In the genomic region with DNA sequence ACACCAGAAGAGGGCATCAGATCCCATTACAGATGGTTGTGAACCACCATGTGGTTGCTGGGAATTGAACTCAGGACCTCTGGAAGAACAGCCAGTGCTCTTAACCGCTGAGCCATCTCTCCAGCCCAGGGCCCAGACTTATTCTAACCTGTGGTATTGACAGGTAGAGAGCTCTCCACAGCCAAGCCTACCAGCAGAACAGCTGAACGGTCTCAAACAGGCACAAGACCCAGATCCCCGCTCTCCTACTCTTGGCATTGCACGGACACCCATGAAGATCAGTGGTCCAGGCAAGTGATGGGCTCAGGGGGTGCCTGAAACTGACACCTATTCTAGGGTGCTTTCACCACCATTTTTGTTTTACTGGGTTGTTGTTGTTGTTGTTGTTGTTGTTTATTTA, we compare ENCODE assay signal across 9 mouse cellular contexts. TPM values are rescaled to one million over a fixed set of nuclear protein-coding genes. Genes with fewer than 3 reads are reported as not detected.
DNase-seq lines count a peak whose midpoint lies in the region; ATAC-seq and TF ChIP-seq lines count a peak whose summit lies in the region.
"Not testable (repeated sequence)": the region's sequence is repeated elsewhere in the genome, so short reads cannot be mapped to it uniquely, and the experiment has no call there.
"Had no signal": no experiment of that assay in that cellular context is flagged by ENCODE, and none has a peak within 500 bp of the region (broad histone marks: within the 10 kb centered on the region; RNA-seq: fewer than 3 reads in every experiment).

No protein-coding gene starts in this region.

- 0 out of 2 replicates have a peak, but pooled peaks have one; percentile 19 for TF ChIP-seq CTCF in layer of hippocampus, adult 2 months (conservative IDR thresholded peaks at IDR 0.05)
- not testable (repeated sequence) for TF ChIP-seq CTCF in liver, embryonic 14.5 days (IDR thresholded peaks at IDR 0.05; ENCODE audit: low read depth)

- H3K36me3 ChIP-seq in forebrain, embryonic 10.5 days (replicated peaks): peaks cover 62% of the 10 kb centered on the region
- peaks cover 48% of the 10 kb centered on the region for H3K36me3 ChIP-seq in heart, embryonic 13.5 days
- H3K36me3 ChIP-seq in hindbrain, embryonic 15.5 days; stomach, embryonic 16.5 days (ENCODE audit: control insufficient read depth, insufficient read depth, low read length): not testable (repeated sequence)
- H3K36me3 ChIP-seq in liver, embryonic 14.5 days (replicated peaks; ENCODE audit: control insufficient read depth, insufficient read depth, low read depth): peaks cover 37% of the 10 kb centered on the region
- H3K36me3 ChIP-seq in midbrain, embryonic 11.5 days (ENCODE audit: control insufficient read depth, insufficient read depth, low read length): peaks cover 12% of the 10 kb centered on the region

- not testable (repeated sequence) for ATAC-seq in heart, embryonic 13.5 days (ENCODE audit: extremely low read depth, insufficient number of reproducible peaks, low FRiP score, low TSS enrichment); hindbrain, embryonic 15.5 days (ENCODE audit: low FRiP score, low read depth); liver, embryonic 14.5 days (ENCODE audit: insufficient read depth); midbrain, embryonic 11.5 days (ENCODE audit: low FRiP score); stomach, embryonic 16.5 days (ENCODE audit: insufficient read depth, low FRiP score)

- peaks cover 73% of the 10 kb centered on the region for H3K4me1 ChIP-seq in forebrain, embryonic 10.5 days
- H3K4me1 ChIP-seq in heart, embryonic 13.5 days: peaks cover 43% of the 10 kb centered on the region
- H3K4me1 ChIP-seq in hindbrain, embryonic 15.5 days (replicated peaks): peaks cover 22% of the 10 kb centered on the region
- not testable (repeated sequence) for H3K4me1 ChIP-seq in liver, embryonic 14.5 days (replicated peaks; ENCODE audit: control insufficient read depth in 2 of 2, insufficient read depth in 2 of 2, low read length in 1 of 2)
- peaks cover 22% of the 10 kb centered on the region for H3K4me1 ChIP-seq in midbrain, embryonic 11.5 days (ENCODE audit: control insufficient read depth, insufficient read depth, low read length)
- peaks cover 19% of the 10 kb centered on the region for H3K4me1 ChIP-seq in stomach, embryonic 16.5 days (ENCODE audit: control insufficient read depth, insufficient read depth, low read length)

- TF ChIP-seq EP300 in liver, embryonic 14.5 days (IDR thresholded peaks at IDR 0.05; ENCODE audit: low read depth): not testable (repeated sequence)

- H3K27me3 ChIP-seq in forebrain, embryonic 10.5 days (ENCODE audit: poor library complexity, severe bottlenecking); heart, embryonic 13.5 days (replicated peaks); hindbrain, embryonic 15.5 days; liver, embryonic 14.5 days (ENCODE audit: control insufficient read depth, insufficient read depth, low read length); midbrain, embryonic 11.5 days (ENCODE audit: control insufficient read depth, insufficient read depth, low read length); stomach, embryonic 16.5 days (ENCODE audit: control insufficient read depth, insufficient read depth, low read length): not testable (repeated sequence)

- peak overlapping the region; percentile 84 for H3K9ac ChIP-seq in heart, embryonic 13.5 days
- H3K9ac ChIP-seq in hindbrain, embryonic 15.5 days; midbrain, embryonic 11.5 days (ENCODE audit: low read length); stomach, embryonic 16.5 days (ENCODE audit: low read length): not testable (repeated sequence)
- peak overlapping the region; percentile 93 for H3K9ac ChIP-seq in liver, embryonic 14.5 days (replicated peaks)

- peak; percentile 57 for DNase-seq in cerebellum, adult 11-12 months
- not testable (repeated sequence) for DNase-seq in forebrain, embryonic 10.5 days (ENCODE audit: extremely low spot score, low spot score); layer of hippocampus, adult 2 months (ENCODE audit: low spot score in 2 of 2); liver, embryonic 14.5 days (ENCODE audit: low read depth in 3 of 3, low spot score in 3 of 3); midbrain, embryonic 11.5 days (ENCODE audit: low spot score, missing footprints)

- not testable (repeated sequence) for H3K27ac ChIP-seq in forebrain, embryonic 10.5 days; heart, embryonic 13.5 days (replicated peaks); hindbrain, embryonic 15.5 days (replicated peaks); layer of hippocampus, adult 2 months; liver, embryonic 14.5 days; midbrain, embryonic 11.5 days (ENCODE audit: low read depth, low read length); stomach, embryonic 16.5 days (ENCODE audit: low read length)

- peak overlapping the region; percentile 74 for H3K4me3 ChIP-seq in forebrain, embryonic 10.5 days
- peak overlapping the region; percentile 75 for H3K4me3 ChIP-seq in heart, embryonic 13.5 days
- 0 out of 2 replicates have a peak overlapping the region, but pooled peaks have one; percentile 3 for H3K4me3 ChIP-seq in hindbrain, embryonic 15.5 days
- not testable (repeated sequence) for H3K4me3 ChIP-seq in layer of hippocampus, adult 2 months
- peak overlapping the region; percentile 53 to 81 for H3K4me3 ChIP-seq in liver, embryonic 14.5 days (ENCODE audit: insufficient read depth in 1 of 2, low read depth in 2 of 2, low read length in 2 of 2)
- peak overlapping the region; percentile 74 for H3K4me3 ChIP-seq in midbrain, embryonic 11.5 days (ENCODE audit: low read depth, low read length)
- peak overlapping the region; percentile 68; the same call in 1 of the 2 replicates for H3K4me3 ChIP-seq in stomach, embryonic 16.5 days (replicated peaks; ENCODE audit: low read length)

- 93% methylated on average over 4 of the region's 4 CpGs for WGBS in forebrain, embryonic 10.5 days
- WGBS in heart, embryonic 13.5 days: 95% methylated on average over 4 of the region's 4 CpGs
- 95% methylated on average over 4 of the region's 4 CpGs for WGBS in hindbrain, embryonic 15.5 days
- 87% methylated on average over 4 of the region's 4 CpGs for WGBS in liver, embryonic 14.5 days (ENCODE audit: insufficient replicate concordance)
- 96% methylated on average over 4 of the region's 4 CpGs for WGBS in midbrain, embryonic 11.5 days
- WGBS in stomach, embryonic 16.5 days: 95% methylated on average over 4 of the region's 4 CpGs

- H3K9me3 ChIP-seq in forebrain, embryonic 10.5 days; heart, embryonic 13.5 days; hindbrain, embryonic 15.5 days; liver, embryonic 14.5 days (ENCODE audit: control insufficient read depth, low read length); midbrain, embryonic 11.5 days (ENCODE audit: control insufficient read depth, low read length); stomach, embryonic 16.5 days (replicated peaks; ENCODE audit: control insufficient read depth, low read length): not testable (repeated sequence)

- H3K4me2 ChIP-seq in heart, embryonic 13.5 days: peak overlapping the region; percentile 97
- H3K4me2 ChIP-seq in hindbrain, embryonic 15.5 days: not testable (repeated sequence)
- H3K4me2 ChIP-seq in liver, embryonic 14.5 days (ENCODE audit: low read depth): peak overlapping the region; percentile 82
- H3K4me2 ChIP-seq in midbrain, embryonic 11.5 days: peak overlapping the region; percentile 75
- peak overlapping the region; percentile 69; the same call in 1 of the 2 replicates for H3K4me2 ChIP-seq in stomach, embryonic 16.5 days (ENCODE audit: low read depth, low read length)

RNA-seq across cellular contexts. Expression of a gene that starts 1.9 kb away (rescaled TPM):
- 271 and 298 TPM in 2 replicates for polyA plus RNA-seq in forebrain, embryonic 10.5 days (2016; fragmentation: Nextera tagmentation; extraction: Ambion mirVana)
- polyA plus RNA-seq in heart, embryonic 13.5 days (2015; fragmentation: Nextera tagmentation; extraction: Ambion mirVana): 123 and 132 TPM in 2 replicates
- polyA plus RNA-seq in hindbrain, embryonic 15.5 days (2015; fragmentation: Nextera tagmentation; extraction: Ambion mirVana): 35.3 and 44.0 TPM in 2 replicates
- 1 to 10 TPM in 1 of 2 experiments, under 1 TPM in 1; 0.47 to 1.3 TPM for total RNA-seq in layer of hippocampus, adult 2 months (2021)
- 147 and 165 TPM in 2 replicates for polyA plus RNA-seq in liver, embryonic 14.5 days (2012; rRNA removed)
- 205 and 206 TPM in 2 replicates for polyA plus RNA-seq in liver, embryonic 14.5 days (2014; fragmentation: Nextera tagmentation; extraction: Ambion mirVana)
- polyA plus RNA-seq in midbrain, embryonic 11.5 days (2014; fragmentation: Nextera tagmentation; extraction: Ambion mirVana): 225 and 244 TPM in 2 replicates
- polyA plus RNA-seq in stomach, embryonic 16.5 days (2015; fragmentation: Nextera tagmentation; extraction: Ambion mirVana): 129 and 138 TPM in 2 replicates

RNA-seq across cellular contexts. Expression of a gene that starts 1.9 kb away (rescaled TPM):
- 214 and 215 TPM in 2 replicates for polyA plus RNA-seq in forebrain, embryonic 10.5 days (2016; fragmentation: Nextera tagmentation; extraction: Ambion mirVana)
- polyA plus RNA-seq in heart, embryonic 13.5 days (2015; fragmentation: Nextera tagmentation; extraction: Ambion mirVana): 98.3 and 101 TPM in 2 replicates
- 203 and 209 TPM in 2 replicates for polyA plus RNA-seq in hindbrain, embryonic 15.5 days (2015; fragmentation: Nextera tagmentation; extraction: Ambion mirVana)
- total RNA-seq in layer of hippocampus, adult 2 months (2021): 100 to 1,000 TPM; 185 to 198 TPM
- polyA plus RNA-seq in liver, embryonic 14.5 days (2012; rRNA removed): 24.4 and 27.6 TPM in 2 replicates
- polyA plus RNA-seq in liver, embryonic 14.5 days (2014; fragmentation: Nextera tagmentation; extraction: Ambion mirVana): 38.0 and 42.5 TPM in 2 replicates
- polyA plus RNA-seq in midbrain, embryonic 11.5 days (2014; fragmentation: Nextera tagmentation; extraction: Ambion mirVana): 139 and 143 TPM in 2 replicates
- polyA plus RNA-seq in stomach, embryonic 16.5 days (2015; fragmentation: Nextera tagmentation; extraction: Ambion mirVana): 128 and 139 TPM in 2 replicates

RNA-seq across cellular contexts. Expression of a gene that starts 8.9 kb away (rescaled TPM):
- polyA plus RNA-seq in forebrain, embryonic 10.5 days (2016; fragmentation: Nextera tagmentation; extraction: Ambion mirVana): 0.32 and 0.42 TPM in 2 replicates
- polyA plus RNA-seq in heart, embryonic 13.5 days (2015; fragmentation: Nextera tagmentation; extraction: Ambion mirVana): 7.8 and 11.7 TPM in 2 replicates
- 0.83 and 3.3 TPM in 2 replicates for polyA plus RNA-seq in hindbrain, embryonic 15.5 days (2015; fragmentation: Nextera tagmentation; extraction: Ambion mirVana)
- under 1 TPM in 1 of 2 experiments, not detected in 1; 0.20 TPM for total RNA-seq in layer of hippocampus, adult 2 months (2021)
- polyA plus RNA-seq in liver, embryonic 14.5 days (2012; rRNA removed): 0.03 and 0.06 TPM in 2 replicates
- polyA plus RNA-seq in liver, embryonic 14.5 days (2014; fragmentation: Nextera tagmentation; extraction: Ambion mirVana): 0.23 TPM in 1 of 2 replicates, not detected in the other
- polyA plus RNA-seq in midbrain, embryonic 11.5 days (2014; fragmentation: Nextera tagmentation; extraction: Ambion mirVana): 3.8 TPM in 2 replicates
- 0.66 and 1.5 TPM in 2 replicates for polyA plus RNA-seq in stomach, embryonic 16.5 days (2015; fragmentation: Nextera tagmentation; extraction: Ambion mirVana)
- total RNA-seq: left cerebral cortex, postnatal 14 days had no signal

RNA-seq across cellular contexts. Expression of a gene that starts 17.1 kb away (rescaled TPM):
- polyA plus RNA-seq in forebrain, embryonic 10.5 days (2016; fragmentation: Nextera tagmentation; extraction: Ambion mirVana): 1,048 and 1,068 TPM in 2 replicates
- polyA plus RNA-seq in heart, embryonic 13.5 days (2015; fragmentation: Nextera tagmentation; extraction: Ambion mirVana): 1,248 and 1,451 TPM in 2 replicates
- 468 and 478 TPM in 2 replicates for polyA plus RNA-seq in hindbrain, embryonic 15.5 days (2015; fragmentation: Nextera tagmentation; extraction: Ambion mirVana)
- total RNA-seq in layer of hippocampus, adult 2 months (2021): 100 to 1,000 TPM; 713 to 768 TPM
- polyA plus RNA-seq in liver, embryonic 14.5 days (2012; rRNA removed): 266 and 292 TPM in 2 replicates
- polyA plus RNA-seq in liver, embryonic 14.5 days (2014; fragmentation: Nextera tagmentation; extraction: Ambion mirVana): 418 and 420 TPM in 2 replicates
- polyA plus RNA-seq in midbrain, embryonic 11.5 days (2014; fragmentation: Nextera tagmentation; extraction: Ambion mirVana): 619 and 639 TPM in 2 replicates
- 938 and 959 TPM in 2 replicates for polyA plus RNA-seq in stomach, embryonic 16.5 days (2015; fragmentation: Nextera tagmentation; extraction: Ambion mirVana)

RNA-seq across cellular contexts. Expression of a gene that starts 22.7 kb away (rescaled TPM):
- polyA plus RNA-seq in forebrain, embryonic 10.5 days (2016; fragmentation: Nextera tagmentation; extraction: Ambion mirVana): 7.4 and 8.9 TPM in 2 replicates
- polyA plus RNA-seq in heart, embryonic 13.5 days (2015; fragmentation: Nextera tagmentation; extraction: Ambion mirVana): 8.4 and 10.9 TPM in 2 replicates
- polyA plus RNA-seq in hindbrain, embryonic 15.5 days (2015; fragmentation: Nextera tagmentation; extraction: Ambion mirVana): 9.0 and 9.3 TPM in 2 replicates
- total RNA-seq in layer of hippocampus, adult 2 months (2021): 1 to 10 TPM; 3.4 to 4.6 TPM
- 4.1 and 5.0 TPM in 2 replicates for polyA plus RNA-seq in liver, embryonic 14.5 days (2012; rRNA removed)
- polyA plus RNA-seq in liver, embryonic 14.5 days (2014; fragmentation: Nextera tagmentation; extraction: Ambion mirVana): 4.7 and 5.0 TPM in 2 replicates
- 3.7 and 4.8 TPM in 2 replicates for polyA plus RNA-seq in midbrain, embryonic 11.5 days (2014; fragmentation: Nextera tagmentation; extraction: Ambion mirVana)
- polyA plus RNA-seq in stomach, embryonic 16.5 days (2015; fragmentation: Nextera tagmentation; extraction: Ambion mirVana): 14.8 and 15.1 TPM in 2 replicates
